Mouse (Mus musculus) midbrain, embryonic 12.5 days (tissue): ENCODE data around the gene Rnf128. TPM values are rescaled to one million over a fixed set of nuclear protein-coding genes. Genes with fewer than 3 reads are reported as not detected.
"Not testable (repeated sequence)": the region's sequence is repeated elsewhere in the genome, so short reads cannot be mapped to it uniquely, and the experiment has no call there.

Experiments used
- ATAC-seq: fragments of 200-750 bp; cut with Nextera tagmentation; 2 replicates; pipeline ENCODE4 v1.8.0; 2017; ENCODE audit warnings: low read depth, moderate TSS enrichment, moderate library complexity; ENCODE audit not compliant: low FRiP score
- H3K27ac ChIP-seq: fragments of 300-500 bp; sonication (generic); replicated peaks from 2 replicates; pipeline ENCODE4 v1.5.1; 2016; ENCODE audit warnings: mild to moderate bottlenecking
- H3K27me3 ChIP-seq: fragments of 300-500 bp; sonication (generic); 2 replicates; pipeline ENCODE4 v1.6.1; 2016; ENCODE audit warnings: mild to moderate bottlenecking
- H3K36me3 ChIP-seq: fragments of 300-500 bp; sonication (generic); 2 replicates; pipeline ENCODE4 v1.6.1; 2016
- H3K4me1 ChIP-seq: fragments of 300-500 bp; sonication (generic); 2 replicates; pipeline ENCODE4 v1.6.1; 2016
- H3K4me2 ChIP-seq: fragments of 300-500 bp; sonication (generic); replicated peaks from 2 replicates; pipeline ENCODE4 v1.6.1; 2016; ENCODE audit warnings: mild to moderate bottlenecking, moderate library complexity
- H3K4me3 ChIP-seq: fragments of 300-500 bp; sonication (generic); 2 replicates; pipeline ENCODE4 v1.5.1; 2016; ENCODE audit warnings: mild to moderate bottlenecking
- H3K9ac ChIP-seq: fragments of 300-500 bp; sonication (generic); replicated peaks from 2 replicates; pipeline ENCODE4 v1.6.1; 2016; ENCODE audit warnings: mild to moderate bottlenecking, moderate library complexity
- H3K9me3 ChIP-seq: fragments of 300-500 bp; sonication (generic); 2 replicates; pipeline ENCODE4 v1.6.1; 2016; ENCODE audit warnings: mild to moderate bottlenecking
- WGBS: fragments of 180-500 bp; shearing (Covaris S2); methylation state at CpG from one replicate; pipeline ENCODE4 v1.1.7; 2016; 5-methylcytosine and 5-hydroxymethylcytosine counted together
- polyA plus RNA-seq: library from polyadenylated mRNA; unstranded; fragments of >200 nt; fragmentation: Nextera tagmentation; extraction: Ambion mirVana; gene quantifications from 2 replicates; pipeline ENCODE4 v1.2.1, GENCODE M21; 2016

The Rnf128 gene
- polyA plus RNA-seq, 1 experiment from 2014 or later, result 1.3 TPM

- H3K4me3 ChIP-seq, result no peak overlapping the region
- no peaks in the 10 kb centered on the region for H3K9me3 ChIP-seq
- H3K27ac ChIP-seq, result no peak overlapping the region
- H3K9ac ChIP-seq, result no peak overlapping the region
- no peaks in the 10 kb centered on the region for H3K36me3 ChIP-seq
- H3K27me3 ChIP-seq, result peaks cover 3% of the 10 kb centered on the region; the same call in 1 of the 2 replicates
- no peaks in the 10 kb centered on the region for H3K4me1 ChIP-seq
- no peak overlapping the region for H3K4me2 ChIP-seq
- WGBS, result 68% methylated on average over 5 of the region's 5 CpGs
- ATAC-seq, result no peak
These were observed 726 bp upstream of the Rnf128 start for GRCm38 (mm10) chrX:139562255-139562924.

- no peak overlapping the region for H3K4me2 ChIP-seq
- 84% methylated on average over 3 of the region's 3 CpGs for WGBS
- no peaks in the 10 kb centered on the region for H3K4me1 ChIP-seq
- no peak for ATAC-seq
- H3K27ac ChIP-seq, result no peak overlapping the region
- no peaks in the 10 kb centered on the region for H3K9me3 ChIP-seq
- no peaks in the 10 kb centered on the region for H3K27me3 ChIP-seq
- H3K4me3 ChIP-seq, result no peak overlapping the region
- H3K36me3 ChIP-seq, result no peaks in the 10 kb centered on the region
- no peak overlapping the region for H3K9ac ChIP-seq
These were observed 6.9 kb downstream of the Rnf128 start for GRCm38 (mm10) chrX:139570054-139570453.

- Histone ChIP-seq H3K4me1 (no peaks in the 10 kb centered on the region), H3K4me3 (no peak overlapping the region), H3K4me2 (no peak overlapping the region), H3K9me3 (no peaks in the 10 kb centered on the region), H3K36me3 (no peaks in the 10 kb centered on the region), H3K27me3 (peaks cover 6% of the 10 kb centered on the region; the same call in 1 of the 2 replicates), H3K27ac (no peak overlapping the region), H3K9ac (no peak overlapping the region)
- ATAC-seq, result no peak
- 72% methylated on average over 6 of the region's 6 CpGs for WGBS
These were observed 15.6 kb downstream of the Rnf128 start for GRCm38 (mm10) chrX:139578649-139579278.

GRCm38 (mm10) chrX:139583616-139584015, 20.5 kb downstream of the Rnf128 start:
- Histone ChIP-seq H3K4me3 (no peak overlapping the region), H3K27me3 (no peaks in the 10 kb centered on the region; the same call in 1 of the 2 replicates), H3K36me3 (no peaks in the 10 kb centered on the region), H3K27ac (no peak overlapping the region), H3K9me3 (no peaks in the 10 kb centered on the region), H3K4me2 (no peak overlapping the region), H3K4me1 (no peaks in the 10 kb centered on the region), H3K9ac (no peak overlapping the region)
- 53% methylated on average over 4 of the region's 4 CpGs for WGBS
- ATAC-seq, result no peak

- ATAC-seq, H3K27ac ChIP-seq, H3K27me3 ChIP-seq, H3K4me2 ChIP-seq, H3K4me3 ChIP-seq, H3K4me1 ChIP-seq, H3K9me3 ChIP-seq, H3K36me3 ChIP-seq, H3K9ac ChIP-seq: not testable (repeated sequence)
- 76% methylated on average over 2 of the region's 2 CpGs for WGBS
These were observed 23.6 kb downstream of the Rnf128 start for GRCm38 (mm10) chrX:139586676-139587075.

- ATAC-seq, result no peak
- H3K9ac ChIP-seq, result no peak overlapping the region
- H3K9me3 ChIP-seq, result no peaks in the 10 kb centered on the region
- no peak overlapping the region for H3K4me3 ChIP-seq
- H3K36me3 ChIP-seq, result no peaks in the 10 kb centered on the region
- no peak overlapping the region for H3K4me2 ChIP-seq
- WGBS, result 91% methylated on average over 6 of the region's 6 CpGs
- no peaks in the 10 kb centered on the region for H3K4me1 ChIP-seq
- no peak overlapping the region for H3K27ac ChIP-seq
- H3K27me3 ChIP-seq, result peaks cover 17% of the 10 kb centered on the region
These were observed 33.3 kb downstream of the Rnf128 start for GRCm38 (mm10) chrX:139596404-139596803.

GRCm38 (mm10) chrX:139610033-139610764, 47.1 kb downstream of the Rnf128 start:
- Histone ChIP-seq H3K9ac (peak overlapping the region; percentile 57), H3K4me1 (no peaks in the 10 kb centered on the region), H3K36me3 (no peaks in the 10 kb centered on the region), H3K27ac (no peak overlapping the region), H3K4me2 (peak overlapping the region; percentile 73), H3K9me3 (no peaks in the 10 kb centered on the region), H3K27me3 (peaks cover 32% of the 10 kb centered on the region), H3K4me3 (peak overlapping the region; percentile 58)
- peak; percentile 99 for ATAC-seq
- WGBS, result 16% methylated on average over 44 of the region's 44 CpGs

GRCm38 (mm10) chrX:139610765-139611300, 47.7 kb downstream of the Rnf128 start:
- WGBS, result 22% methylated on average over 54 of the region's 54 CpGs
- peaks cover 32% of the 10 kb centered on the region for H3K27me3 ChIP-seq
- peak overlapping the region; percentile 58 for H3K4me3 ChIP-seq
- no peaks in the 10 kb centered on the region for H3K9me3 ChIP-seq
- peak overlapping the region; percentile 73 for H3K4me2 ChIP-seq
- H3K36me3 ChIP-seq, result no peaks in the 10 kb centered on the region
- H3K27ac ChIP-seq, result no peak overlapping the region
- H3K4me1 ChIP-seq, result no peaks in the 10 kb centered on the region
- peak overlapping the region; percentile 57 for H3K9ac ChIP-seq
- peak; percentile 85 for ATAC-seq

GRCm38 (mm10) chrX:139614761-139615160, 51.6 kb downstream of the Rnf128 start:
- ATAC-seq, result no peak
- Histone ChIP-seq H3K36me3 (no peaks in the 10 kb centered on the region), H3K27ac (no peak overlapping the region), H3K4me3 (no peak overlapping the region), H3K9ac (no peak overlapping the region), H3K4me2 (no peak overlapping the region), H3K4me1 (no peaks in the 10 kb centered on the region), H3K27me3 (peaks cover 35% of the 10 kb centered on the region), H3K9me3 (no peaks in the 10 kb centered on the region)
- WGBS, result 85% methylated on average over 2 of the region's 2 CpGs

- H3K27me3 ChIP-seq, result no peaks in the 10 kb centered on the region; the same call in 1 of the 2 replicates
- H3K27ac ChIP-seq, result no peak overlapping the region
- no peaks in the 10 kb centered on the region for H3K9me3 ChIP-seq
- 93% methylated on average over 3 of the region's 4 CpGs for WGBS
- ATAC-seq, result no peak
- H3K4me1 ChIP-seq, result no peaks in the 10 kb centered on the region
- H3K9ac ChIP-seq, result no peak overlapping the region
- H3K4me2 ChIP-seq, result no peak overlapping the region
- no peaks in the 10 kb centered on the region for H3K36me3 ChIP-seq
- H3K4me3 ChIP-seq, result no peak overlapping the region
These were observed 59.0 kb downstream of the Rnf128 start for GRCm38 (mm10) chrX:139622071-139622470.

- H3K9ac ChIP-seq, result no peak overlapping the region
- H3K27me3 ChIP-seq, result 0 out of 2 replicates have a peak, but pooled peaks cover 2% of the 10 kb centered on the region
- H3K4me2 ChIP-seq, result no peak overlapping the region
- ATAC-seq, result no peak
- no peaks in the 10 kb centered on the region for H3K36me3 ChIP-seq
- no peak overlapping the region for H3K4me3 ChIP-seq
- no peak overlapping the region for H3K27ac ChIP-seq
- H3K4me1 ChIP-seq, result no peaks in the 10 kb centered on the region
- H3K9me3 ChIP-seq, result no peaks in the 10 kb centered on the region
- 79% methylated on average over 4 of the region's 4 CpGs for WGBS
These were observed 71.6 kb downstream of the Rnf128 start for GRCm38 (mm10) chrX:139634758-139635157.

- Histone ChIP-seq H3K4me2 (no peak overlapping the region), H3K27me3 (no peaks in the 10 kb centered on the region; the same call in 1 of the 2 replicates), H3K27ac (no peak overlapping the region), H3K36me3 (no peaks in the 10 kb centered on the region), H3K4me3 (no peak overlapping the region), H3K9ac (no peak overlapping the region), H3K9me3 (no peaks in the 10 kb centered on the region), H3K4me1 (no peaks in the 10 kb centered on the region)
- ATAC-seq, result no peak
- 84% methylated on average over 2 of the region's 2 CpGs for WGBS
These were observed 76.6 kb downstream of the Rnf128 start for GRCm38 (mm10) chrX:139639744-139640143.
